Mouse (Mus musculus) fat pad, adult 2 months (tissue): Measurements from ENCODE around the gene Rnps1.
"Not testable (repeated sequence)": the region's sequence is repeated elsewhere in the genome, so short reads cannot be mapped to it uniquely, and the experiment has no call there.

ENCODE experiments used
- DNase-seq: peaks from one replicate; pipeline ENCODE4 v3.0.0-alpha.2; 2011; ENCODE audit warnings: low read depth, low spot score; ENCODE audit errors: extremely low read depth

The Rnps1 gene

GRCm38 (mm10) chr17:24414230-24414976, at the start of gene Rnps1:
Gene Rnps1, plus strand, starts transcription at chr17:24414565.
- peak; percentile 82 for DNase-seq

- DNase-seq = no peak
These were observed 48.5 kb upstream of the Rnps1 start for GRCm38 (mm10) chr17:24365863-24366262.

GRCm38 (mm10) chr17:24375094-24375712, 39.2 kb upstream of the Rnps1 start:
- no peak for DNase-seq

GRCm38 (mm10) chr17:24375886-24376285, 38.5 kb upstream of the Rnps1 start:
- no peak for DNase-seq

GRCm38 (mm10) chr17:24378496-24378895, 35.9 kb upstream of the Rnps1 start:
- no peak for DNase-seq

GRCm38 (mm10) chr17:24383789-24384188, 30.6 kb upstream of the Rnps1 start:
- DNase-seq = no peak

GRCm38 (mm10) chr17:24388711-24389110, 25.7 kb upstream of the Rnps1 start:
- DNase-seq = no peak

GRCm38 (mm10) chr17:24389865-24390264, 24.5 kb upstream of the Rnps1 start:
- DNase-seq = no peak

- no peak for DNase-seq
These were observed 23.2 kb upstream of the Rnps1 start for GRCm38 (mm10) chr17:24391149-24391548.

GRCm38 (mm10) chr17:24393527-24393926, 20.8 kb upstream of the Rnps1 start:
- peak; percentile 42 for DNase-seq

- DNase-seq = no peak
These were observed 19.9 kb upstream of the Rnps1 start for GRCm38 (mm10) chr17:24394456-24394855.

- DNase-seq = no peak
These were observed 12.0 kb upstream of the Rnps1 start for GRCm38 (mm10) chr17:24402371-24402770.

GRCm38 (mm10) chr17:24407116-24407803, 7.1 kb upstream of the Rnps1 start:
- DNase-seq = no peak

GRCm38 (mm10) chr17:24413557-24414211, 681 bp upstream of the Rnps1 start:
- no peak for DNase-seq

- no peak for DNase-seq
These were observed 646 bp downstream of the Rnps1 start for GRCm38 (mm10) chr17:24415011-24415410.

- DNase-seq = peak; percentile 73
These were observed 1.8 kb downstream of the Rnps1 start for GRCm38 (mm10) chr17:24416051-24416652.

GRCm38 (mm10) chr17:24423114-24423513, 8.7 kb downstream of the Rnps1 start:
- DNase-seq = peak; percentile 59

- no peak for DNase-seq
These were observed 10.1 kb downstream of the Rnps1 start for GRCm38 (mm10) chr17:24424489-24424888.

GRCm38 (mm10) chr17:24425326-24425725, 11.0 kb downstream of the Rnps1 start:
- DNase-seq = not testable (repeated sequence)

- no peak for DNase-seq
These were observed 11.5 kb downstream of the Rnps1 start for GRCm38 (mm10) chr17:24425905-24426304.
